Mouse (Mus musculus): ENCODE data around the gene Gm826. TPM values are rescaled to one million over a fixed set of nuclear protein-coding genes. Genes with fewer than 3 reads are reported as not detected.

The Gm826 gene
- polyA plus RNA-seq, 1 experiment, result not detected

DNA sequence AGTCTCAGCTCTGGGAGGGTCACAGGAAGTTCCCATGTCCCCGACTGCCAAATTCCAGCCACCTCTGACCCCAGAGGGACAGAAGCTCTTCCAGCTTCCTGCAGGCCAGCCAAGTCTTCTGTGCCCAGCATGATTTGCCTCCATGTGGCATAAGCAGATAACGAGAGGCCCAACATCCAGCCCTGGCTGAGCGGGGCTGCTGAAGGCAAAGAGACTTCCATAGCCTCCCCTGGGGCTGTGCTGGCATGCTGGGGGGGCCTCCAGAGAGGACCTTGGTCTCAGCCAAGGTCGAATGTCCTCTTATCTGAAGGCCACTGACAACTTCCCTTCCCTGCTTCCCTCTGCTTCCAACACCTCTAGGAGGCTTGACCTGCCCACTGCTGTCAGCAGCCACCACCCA is 6.8 kb downstream of the Gm826 start:
- no peak for TF ChIP-seq CTCF (IDR thresholded peaks at IDR 0.05; ENCODE audit: borderline replicate concordance, extremely low read depth, insufficient read depth, insufficient read length)
- no peak for DNase-seq (ENCODE audit: low read depth)

DNA sequence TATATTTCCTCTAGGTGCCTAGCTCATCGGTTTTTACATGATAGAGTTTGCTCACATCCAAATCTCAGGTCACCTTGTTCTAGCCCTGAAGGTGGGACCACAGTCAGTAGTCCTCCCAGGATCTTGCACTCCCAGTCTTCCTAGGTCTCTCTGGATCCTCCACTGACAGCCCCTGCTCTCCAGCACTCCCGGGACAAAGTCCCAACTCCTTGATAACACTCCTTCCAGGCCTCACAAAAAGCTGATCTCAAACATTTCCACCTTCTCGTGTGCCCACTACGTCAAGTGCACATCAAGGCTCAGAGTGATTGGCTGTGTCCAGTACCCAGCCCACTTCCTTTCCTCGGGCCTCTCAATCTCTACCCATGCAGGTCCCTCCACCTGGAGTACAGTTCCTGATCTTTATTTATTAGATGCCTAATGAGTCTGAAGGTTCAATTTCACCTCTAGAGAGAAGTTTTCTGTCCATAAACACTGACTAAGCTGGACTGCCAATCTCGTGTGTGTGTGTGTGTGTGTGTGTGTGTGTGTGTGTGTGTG is 8.8 kb downstream of the Gm826 start:
- TF ChIP-seq POLR2A (IDR thresholded peaks at IDR 0.05; ENCODE audit: borderline replicate concordance, extremely low read depth, insufficient read depth, insufficient read length, poor library complexity, severe bottlenecking) (no peak), CTCF (IDR thresholded peaks at IDR 0.05; ENCODE audit: borderline replicate concordance, extremely low read depth, insufficient read depth, insufficient read length) (no peak)
- no peak for DNase-seq (ENCODE audit: low read depth)

DNA sequence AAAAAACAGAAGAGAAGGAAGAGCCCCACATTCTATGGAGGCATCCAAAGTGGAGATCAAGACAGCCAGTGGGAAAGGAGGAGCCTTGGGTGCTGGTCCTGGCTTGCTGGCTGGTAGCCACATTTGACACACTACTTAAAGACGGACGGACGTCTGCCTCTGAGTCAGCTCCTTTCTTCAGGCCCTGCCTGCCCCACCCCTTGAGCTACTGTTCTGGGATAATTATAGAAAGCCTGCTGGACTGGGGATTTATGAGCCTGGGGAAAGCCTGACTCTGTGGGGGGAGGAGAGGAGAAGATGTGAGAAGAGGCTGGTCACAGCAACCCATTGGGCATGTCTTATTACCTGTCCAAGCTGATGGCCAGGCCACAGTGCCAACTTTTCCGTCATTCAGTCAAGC is 12.1 kb downstream of the Gm826 start:
- no peak for DNase-seq (ENCODE audit: low read depth)
- TF ChIP-seq CTCF (IDR thresholded peaks at IDR 0.05; ENCODE audit: borderline replicate concordance, extremely low read depth, insufficient read depth, insufficient read length), result no peak
- no peak for TF ChIP-seq POLR2A (IDR thresholded peaks at IDR 0.05; ENCODE audit: borderline replicate concordance, extremely low read depth, insufficient read depth, insufficient read length, poor library complexity, severe bottlenecking)

DNA sequence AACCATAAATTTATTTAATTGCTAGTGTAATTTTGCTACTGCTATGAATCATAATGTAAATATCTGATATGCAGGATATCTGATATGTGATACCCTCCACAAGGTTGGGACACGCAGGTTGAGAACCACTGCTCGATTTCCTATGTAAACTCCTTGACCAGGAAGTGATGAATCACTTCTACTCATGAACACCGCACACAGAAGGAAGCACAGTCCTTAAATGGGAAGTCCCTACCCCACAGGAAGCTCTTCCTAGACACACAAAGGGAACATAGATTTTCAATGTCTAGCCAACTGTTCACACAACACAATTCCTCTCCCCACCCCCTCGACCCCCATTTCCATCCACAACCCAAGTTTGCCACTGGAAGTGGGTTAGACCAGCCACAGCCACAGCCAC is 15.7 kb downstream of the Gm826 start:
- TF ChIP-seq CTCF (IDR thresholded peaks at IDR 0.05; ENCODE audit: borderline replicate concordance, extremely low read depth, insufficient read depth, insufficient read length), result no peak
- no peak for DNase-seq (ENCODE audit: low read depth)

DNA sequence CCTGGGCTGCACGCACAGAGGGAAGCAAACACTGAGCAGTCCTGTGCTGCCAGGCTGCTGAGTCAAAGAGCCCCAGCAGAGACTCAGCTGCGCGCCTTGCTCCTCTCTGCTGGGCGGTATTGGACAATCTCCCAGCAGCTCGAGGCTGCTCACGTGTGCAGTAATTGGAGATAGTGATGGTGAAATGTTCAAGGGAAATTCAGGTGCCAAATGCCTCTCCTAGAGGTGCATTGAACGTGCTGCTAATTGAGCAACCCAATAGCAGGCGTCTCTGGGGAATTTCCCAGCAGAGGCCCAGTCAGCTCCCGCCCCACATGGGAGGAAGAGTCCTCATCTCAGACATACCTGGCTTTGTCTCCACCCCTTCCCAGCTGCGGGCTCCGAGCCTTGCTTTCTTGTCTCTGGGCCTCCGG is 20.4 kb downstream of the Gm826 start:
- TF ChIP-seq CTCF (IDR thresholded peaks at IDR 0.05; ENCODE audit: borderline replicate concordance, extremely low read depth, insufficient read depth, insufficient read length) (no peak), POLR2A (IDR thresholded peaks at IDR 0.05; ENCODE audit: borderline replicate concordance, extremely low read depth, insufficient read depth, insufficient read length, poor library complexity, severe bottlenecking) (no peak)
- peak; percentile 39 for DNase-seq (ENCODE audit: low read depth)

DNA sequence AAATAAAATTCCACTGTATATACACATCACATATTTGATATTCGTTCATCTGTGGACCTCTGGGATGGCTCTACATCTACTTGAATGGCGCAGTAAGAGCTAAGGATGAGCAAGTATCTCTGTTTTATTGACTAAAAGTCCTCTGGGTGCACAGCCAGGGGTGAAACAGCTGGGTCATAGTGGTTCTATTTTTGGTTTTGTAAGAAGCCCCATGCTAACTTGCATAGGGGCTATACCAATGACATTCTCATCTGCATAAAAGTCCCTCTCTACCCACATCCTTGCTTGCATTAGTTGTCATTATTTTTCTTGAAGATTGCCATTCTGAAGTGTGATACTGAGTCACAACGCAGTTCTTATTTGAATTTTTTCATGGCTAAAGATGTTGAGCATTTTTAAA is 28.9 kb downstream of the Gm826 start:
- DNase-seq (ENCODE audit: low read depth), result no peak
- TF ChIP-seq CTCF (IDR thresholded peaks at IDR 0.05; ENCODE audit: borderline replicate concordance, extremely low read depth, insufficient read depth, insufficient read length), result no peak
- TF ChIP-seq POLR2A (IDR thresholded peaks at IDR 0.05; ENCODE audit: borderline replicate concordance, extremely low read depth, insufficient read depth, insufficient read length, poor library complexity, severe bottlenecking), result no peak

DNA sequence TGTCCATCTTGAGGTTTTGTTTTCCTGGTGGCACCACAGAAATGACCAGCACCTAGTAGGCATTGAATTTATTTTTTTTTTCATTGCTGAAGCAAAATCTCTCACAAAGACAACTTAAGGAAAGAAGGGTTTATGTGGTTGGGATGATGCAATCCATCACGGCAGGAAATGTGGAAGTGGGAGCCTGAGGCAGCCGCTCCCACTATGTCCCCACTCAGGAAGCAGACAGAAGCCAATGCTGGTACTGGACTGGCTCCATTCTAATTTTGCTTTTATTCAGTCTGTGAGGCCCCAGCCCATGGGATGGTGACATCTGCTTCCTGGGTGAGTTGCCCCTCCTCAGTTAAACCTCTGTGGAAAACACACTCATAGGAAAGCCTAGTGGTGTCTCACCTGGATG is 30.0 kb downstream of the Gm826 start:
- TF ChIP-seq CTCF (IDR thresholded peaks at IDR 0.05; ENCODE audit: borderline replicate concordance, extremely low read depth, insufficient read depth, insufficient read length), result no peak
- TF ChIP-seq POLR2A (IDR thresholded peaks at IDR 0.05; ENCODE audit: borderline replicate concordance, extremely low read depth, insufficient read depth, insufficient read length, poor library complexity, severe bottlenecking), result no peak
- no peak for DNase-seq (ENCODE audit: low read depth)

DNA sequence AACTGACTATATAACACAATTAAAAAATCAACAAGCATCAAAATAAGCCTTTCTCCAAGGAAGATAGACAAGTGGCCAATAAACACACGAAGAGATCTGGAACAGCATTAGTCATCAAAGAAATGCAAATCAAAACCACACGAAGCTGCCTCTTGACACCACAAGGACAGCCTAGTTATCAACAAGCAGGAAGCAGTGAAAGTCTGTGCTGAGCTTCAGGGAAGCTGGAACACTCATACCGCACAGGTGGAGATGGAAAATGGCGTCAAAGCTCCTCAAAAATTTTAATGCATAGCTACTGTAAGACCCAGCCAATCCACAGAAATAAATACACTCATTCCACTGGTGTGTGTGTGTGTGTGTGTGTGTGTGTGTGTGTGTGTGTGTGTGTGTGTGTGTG is 31.9 kb downstream of the Gm826 start:
- no peak for DNase-seq (ENCODE audit: low read depth)
- TF ChIP-seq CTCF (IDR thresholded peaks at IDR 0.05; ENCODE audit: borderline replicate concordance, extremely low read depth, insufficient read depth, insufficient read length) (no peak), POLR2A (IDR thresholded peaks at IDR 0.05; ENCODE audit: borderline replicate concordance, extremely low read depth, insufficient read depth, insufficient read length, poor library complexity, severe bottlenecking) (no peak)

DNA sequence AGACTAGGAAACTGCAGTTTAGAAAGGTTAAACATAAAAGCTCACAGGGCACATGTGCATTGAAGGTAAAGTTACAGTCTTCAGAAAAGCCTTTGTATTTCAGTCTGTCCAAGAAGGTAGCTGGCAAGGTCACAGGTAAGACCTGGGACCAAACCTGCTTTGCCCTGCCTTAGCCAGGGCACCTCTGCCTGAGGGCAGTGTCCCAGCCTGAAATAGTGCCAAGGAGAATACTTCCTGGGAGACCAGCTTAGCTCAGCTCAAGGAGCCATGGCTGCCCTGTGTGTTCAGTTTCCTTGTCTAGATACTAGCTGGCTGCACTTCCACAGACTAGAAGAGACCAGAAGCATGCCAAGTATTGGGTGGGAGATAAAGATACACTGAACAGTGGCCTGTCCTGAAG is 35.4 kb downstream of the Gm826 start:
- TF ChIP-seq CTCF (IDR thresholded peaks at IDR 0.05; ENCODE audit: borderline replicate concordance, extremely low read depth, insufficient read depth, insufficient read length) (no peak), POLR2A (IDR thresholded peaks at IDR 0.05; ENCODE audit: borderline replicate concordance, extremely low read depth, insufficient read depth, insufficient read length, poor library complexity, severe bottlenecking) (no peak)
- no peak for DNase-seq (ENCODE audit: low read depth)

DNA sequence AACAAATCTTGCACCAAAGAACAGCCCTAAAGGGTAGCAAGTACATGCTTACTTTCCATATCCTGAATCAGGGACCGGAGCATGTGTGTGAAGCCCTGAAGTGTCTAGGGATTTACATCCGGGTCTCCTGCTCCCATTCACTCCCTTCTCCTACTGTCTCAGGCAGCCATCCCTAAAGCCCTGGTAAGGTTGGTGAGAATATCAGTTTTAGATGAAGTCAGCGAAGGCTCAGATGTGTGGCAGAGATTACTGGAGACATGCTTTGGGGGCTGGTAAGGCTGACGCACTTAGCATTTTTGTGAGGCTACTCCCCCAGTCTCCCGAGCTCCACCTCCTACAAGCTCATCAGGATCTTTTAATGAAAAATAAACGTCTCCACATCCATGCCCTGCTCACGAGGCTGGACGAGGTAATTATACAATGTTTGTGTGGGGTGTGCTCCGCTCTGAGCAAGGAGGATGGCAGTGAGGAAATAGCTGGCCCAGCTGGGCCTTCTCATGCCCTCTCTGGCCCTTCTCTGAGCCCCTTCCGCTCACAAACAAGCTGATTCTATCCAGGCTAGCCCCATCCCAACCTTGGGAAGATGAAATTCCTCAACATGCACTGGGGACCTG is 45.3 kb downstream of the Gm826 start:
- no peak for TF ChIP-seq CTCF (IDR thresholded peaks at IDR 0.05; ENCODE audit: borderline replicate concordance, extremely low read depth, insufficient read depth, insufficient read length)
- no peak for DNase-seq (ENCODE audit: low read depth)

DNA sequence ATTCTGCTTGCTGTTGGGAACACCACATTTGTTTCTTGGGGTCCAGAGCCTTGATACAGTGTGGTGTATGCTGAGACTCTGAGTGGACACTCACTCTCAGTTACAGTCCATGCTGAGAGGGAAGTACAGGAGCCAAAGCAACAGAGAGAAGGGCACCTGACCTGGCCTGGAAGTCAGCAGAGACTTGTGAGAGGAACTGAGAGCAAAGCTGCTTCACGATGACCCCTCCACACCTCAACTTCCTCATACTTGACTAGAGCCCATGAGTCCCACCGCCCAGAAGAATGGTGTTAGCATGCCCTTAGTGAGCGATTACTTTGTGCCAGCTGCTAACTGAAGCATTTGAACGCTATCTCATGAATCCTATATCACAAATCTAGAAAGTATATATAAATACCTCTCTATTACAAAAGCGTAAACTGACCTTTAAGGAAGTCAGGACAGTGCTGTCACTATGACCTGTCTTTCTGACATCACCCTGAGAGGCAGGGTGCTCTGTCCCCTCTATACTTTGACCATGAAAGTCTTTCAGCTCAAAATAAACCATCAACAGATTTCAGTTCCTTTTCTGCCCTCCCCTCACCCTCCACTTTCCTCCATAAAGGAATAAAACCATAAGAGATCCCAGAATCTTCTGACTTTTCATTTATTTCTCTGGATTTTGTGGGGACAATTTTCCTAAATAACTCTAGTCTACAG is 57.9 kb downstream of the Gm826 start:
- DNase-seq (ENCODE audit: low read depth), result no peak
- no peak for TF ChIP-seq CTCF (IDR thresholded peaks at IDR 0.05; ENCODE audit: borderline replicate concordance, extremely low read depth, insufficient read depth, insufficient read length)

DNA sequence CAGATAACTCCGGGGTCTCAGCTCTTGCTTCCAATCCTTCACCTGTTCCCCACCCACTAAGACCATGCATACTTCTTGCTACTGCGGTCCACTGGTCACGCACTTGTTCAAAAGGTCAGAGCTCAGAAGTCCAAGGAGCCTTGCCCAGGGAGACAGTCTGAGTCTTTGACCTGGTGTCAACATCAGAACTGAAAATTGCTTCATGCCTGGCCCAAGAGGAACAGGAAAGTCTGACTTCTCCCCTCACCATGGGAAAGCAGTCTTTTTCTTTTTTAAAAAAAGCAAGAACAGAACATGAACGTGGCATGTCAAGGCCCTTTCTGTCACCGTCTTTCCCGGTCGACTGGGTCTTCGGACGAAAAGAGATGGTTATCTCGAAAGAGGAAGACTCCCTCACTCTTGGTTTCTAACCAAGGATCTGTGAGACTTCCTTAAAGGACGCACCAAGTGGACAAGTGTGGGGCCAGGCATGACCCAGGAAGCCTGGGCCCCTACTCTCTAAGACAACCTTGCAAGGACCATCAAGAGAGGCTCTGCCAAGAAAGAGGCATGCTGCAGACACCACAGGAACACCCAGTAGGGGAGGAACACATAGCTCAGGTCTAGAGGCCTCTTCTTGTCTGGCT is 66.0 kb downstream of the Gm826 start:
- TF ChIP-seq POLR2A (IDR thresholded peaks at IDR 0.05; ENCODE audit: borderline replicate concordance, extremely low read depth, insufficient read depth, insufficient read length, poor library complexity, severe bottlenecking) (no peak), CTCF (IDR thresholded peaks at IDR 0.05; ENCODE audit: borderline replicate concordance, extremely low read depth, insufficient read depth, insufficient read length) (no peak)
- DNase-seq (ENCODE audit: low read depth), result no peak
